Mouse (Mus musculus): ENCODE measurements around the gene Dglucy.

DNA sequence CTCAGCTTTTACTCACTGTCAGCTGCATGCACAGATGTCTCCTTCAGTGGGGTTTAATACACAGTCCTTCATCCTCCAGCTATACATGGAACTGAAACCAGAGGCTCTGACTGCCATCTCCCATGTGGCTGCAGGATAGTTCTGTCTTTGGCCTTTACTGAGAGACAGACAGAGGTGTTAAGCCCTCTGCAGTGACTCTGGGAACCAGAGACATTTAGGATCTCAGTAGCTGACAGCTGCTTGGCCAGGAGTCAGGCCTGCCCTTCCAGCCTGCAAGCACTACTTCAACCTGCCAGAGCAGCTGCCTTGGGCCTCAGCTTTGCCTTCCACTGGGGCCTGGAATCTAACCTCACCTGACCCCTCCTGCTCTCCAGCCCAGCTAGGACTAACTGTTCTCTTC lies 41.1 kb downstream of the Dglucy start:
- TF ChIP-seq CTCF (IDR thresholded peaks at IDR 0.05; ENCODE audit: low read depth, low read length), result no peak
- TF ChIP-seq POLR2A (IDR thresholded peaks at IDR 0.05; ENCODE audit: insufficient read depth, low read length), result no peak
- no peak for TF ChIP-seq EP300 (IDR thresholded peaks at IDR 0.05; ENCODE audit: insufficient read depth, low read depth, low read length)

Measured in ES-Bruce4 (cell line).